Mouse (Mus musculus) adrenal gland, adult 18-20 months (tissue): Measurements from ENCODE around the gene Sstr1. TPM values are rescaled to one million over a fixed set of nuclear protein-coding genes. Genes with fewer than 3 reads are reported as not detected.

Source experiments
- DNase-seq, 2 experiments: peaks; one replicate each; pipeline ENCODE4 v3.0.0; 2021 to 2022; ENCODE audit warnings: low spot score in 2 of 2
- long read RNA-seq, 2 experiments: library from polyadenylated mRNA; stranded (forward); transcript quantifications; one replicate each; pipeline ENCODE4 v2.0.0; 2021
- total RNA-seq, 2 experiments: library from RNA; stranded (reverse); gene quantifications; 1 replicate in 1 of 2; 2 replicates in 1 of 2; pipeline ENCODE4 v1.2.3; 2021

Sstr1 gene
- under 1 TPM in 1 of 2 experiments, not detected in 1; 0.13 TPM for total RNA-seq
- long read RNA-seq, experiment 1 = 0 reads
- long read RNA-seq, experiment 2 = 0 reads

DNA sequence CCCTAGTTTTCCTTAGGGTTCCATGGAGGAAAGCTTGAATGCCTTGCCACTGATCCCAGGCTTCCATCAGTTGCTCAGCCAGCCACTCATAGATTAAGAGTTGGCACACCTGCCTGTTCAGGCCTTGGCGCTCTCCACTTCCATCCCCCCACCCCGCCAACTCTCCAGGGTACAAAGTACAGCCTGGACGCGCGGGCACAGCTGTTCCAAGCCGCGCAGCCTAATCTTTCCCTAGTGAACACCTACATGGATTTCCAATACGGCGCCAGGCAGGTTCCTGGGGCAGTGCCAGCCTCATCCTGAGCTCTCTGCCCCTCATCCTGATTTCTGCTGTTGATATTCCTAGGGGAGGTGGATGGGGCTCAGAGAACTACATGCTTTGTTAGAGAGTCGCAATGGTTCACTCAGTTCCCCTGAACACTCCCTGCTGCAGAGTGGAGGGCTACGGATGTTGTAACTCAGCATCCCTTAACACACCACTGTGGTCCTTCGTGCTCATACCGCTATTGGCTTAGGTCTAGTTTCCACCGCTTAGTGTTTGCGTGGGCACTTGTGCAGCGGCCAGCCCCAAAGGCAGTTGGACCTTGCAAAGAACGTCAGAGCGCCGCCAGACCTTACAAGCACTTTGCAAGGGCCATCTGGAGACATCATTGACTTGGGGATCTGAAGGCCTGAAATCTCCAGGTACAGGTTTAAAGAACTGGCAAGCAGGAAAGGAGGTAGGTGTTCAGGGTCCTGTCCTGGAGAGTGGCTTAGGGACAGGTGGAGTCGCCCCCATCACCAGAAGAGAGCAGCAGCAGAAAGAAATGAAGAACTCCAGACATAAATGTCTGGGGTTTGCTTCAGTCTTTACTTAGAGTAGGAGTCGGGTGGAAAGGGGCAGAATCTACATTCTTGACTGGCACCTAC is at the start of gene Sstr1:
Gene Sstr1 (plus strand): TSS at position 610 of the 909 bp plus-strand sequence.
- no peak for DNase-seq

DNA sequence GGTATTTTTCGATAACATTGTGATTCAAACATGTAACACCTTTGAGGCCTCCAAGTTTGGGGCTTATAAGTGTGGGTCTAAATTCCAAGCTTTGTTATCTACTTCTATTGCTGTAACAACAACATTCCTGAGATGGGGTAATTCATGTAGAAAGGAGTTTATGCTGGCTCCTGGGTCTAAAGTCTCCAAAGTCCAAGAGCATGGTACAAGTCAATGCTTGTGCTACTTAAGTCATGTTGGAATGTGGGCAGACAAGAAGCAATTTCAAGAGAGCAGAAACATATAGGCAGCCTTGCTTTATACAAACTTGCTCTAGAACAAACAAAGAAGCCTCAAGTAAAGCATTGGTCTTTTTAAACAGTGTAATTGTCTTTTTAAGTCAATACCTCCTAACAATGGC is 12.8 kb upstream of the Sstr1 start:
- no peak for DNase-seq

- no peak for DNase-seq
These were observed 10.4 kb upstream of the Sstr1 start for GRCm38 (mm10) chr12:58201190-58201589.

- DNase-seq = no peak
These were observed 3.6 kb upstream of the Sstr1 start for GRCm38 (mm10) chr12:58207956-58208355.

DNA sequence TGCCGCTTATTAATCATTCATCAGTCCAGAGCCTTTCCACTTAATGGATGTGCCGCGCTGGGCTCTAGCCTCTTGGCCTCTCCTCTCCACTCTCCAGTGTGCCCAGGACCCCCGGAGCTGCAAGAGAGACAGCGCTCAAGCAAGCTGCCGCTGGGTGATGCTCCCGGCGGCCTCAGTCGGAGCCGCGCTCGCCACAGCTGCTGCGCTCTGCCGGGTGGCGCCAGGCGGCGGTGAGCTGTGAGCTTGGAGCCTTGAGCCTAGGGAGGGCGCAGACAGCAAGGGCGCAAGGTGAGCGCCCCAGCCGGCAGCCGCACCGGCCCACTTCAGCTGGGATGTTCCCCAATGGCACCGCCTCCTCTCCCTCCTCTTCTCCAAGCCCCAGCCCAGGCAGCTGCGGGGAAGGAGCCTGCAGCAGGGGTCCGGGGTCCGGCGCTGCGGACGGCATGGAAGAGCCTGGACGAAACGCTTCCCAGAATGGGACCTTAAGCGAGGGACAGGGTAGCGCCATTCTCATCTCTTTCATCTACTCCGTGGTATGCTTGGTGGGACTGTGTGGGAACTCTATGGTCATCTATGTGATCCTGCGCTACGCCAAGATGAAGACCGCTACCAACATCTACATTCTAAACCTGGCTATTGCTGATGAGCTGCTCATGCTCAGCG is 820 bp downstream of the Sstr1 start:
- DNase-seq = no peak

DNA sequence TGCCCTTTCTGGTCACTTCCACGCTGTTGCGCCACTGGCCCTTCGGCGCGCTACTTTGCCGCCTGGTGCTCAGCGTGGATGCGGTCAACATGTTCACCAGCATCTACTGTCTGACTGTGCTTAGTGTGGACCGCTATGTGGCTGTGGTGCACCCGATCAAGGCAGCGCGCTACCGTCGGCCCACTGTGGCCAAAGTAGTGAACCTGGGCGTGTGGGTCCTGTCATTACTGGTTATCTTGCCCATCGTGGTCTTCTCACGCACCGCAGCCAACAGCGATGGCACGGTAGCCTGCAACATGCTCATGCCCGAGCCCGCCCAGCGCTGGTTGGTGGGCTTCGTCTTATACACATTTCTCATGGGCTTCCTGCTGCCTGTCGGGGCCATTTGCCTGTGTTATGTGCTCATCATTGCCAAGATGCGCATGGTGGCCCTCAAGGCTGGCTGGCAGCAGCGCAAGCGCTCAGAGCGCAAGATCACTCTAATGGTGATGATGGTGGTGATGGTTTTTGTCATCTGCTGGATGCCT is 1.4 kb downstream of the Sstr1 start:
- no peak for DNase-seq

GRCm38 (mm10) chr12:58213451-58214288 is 2.1 kb downstream of the Sstr1 start:
- DNase-seq = no peak

DNA sequence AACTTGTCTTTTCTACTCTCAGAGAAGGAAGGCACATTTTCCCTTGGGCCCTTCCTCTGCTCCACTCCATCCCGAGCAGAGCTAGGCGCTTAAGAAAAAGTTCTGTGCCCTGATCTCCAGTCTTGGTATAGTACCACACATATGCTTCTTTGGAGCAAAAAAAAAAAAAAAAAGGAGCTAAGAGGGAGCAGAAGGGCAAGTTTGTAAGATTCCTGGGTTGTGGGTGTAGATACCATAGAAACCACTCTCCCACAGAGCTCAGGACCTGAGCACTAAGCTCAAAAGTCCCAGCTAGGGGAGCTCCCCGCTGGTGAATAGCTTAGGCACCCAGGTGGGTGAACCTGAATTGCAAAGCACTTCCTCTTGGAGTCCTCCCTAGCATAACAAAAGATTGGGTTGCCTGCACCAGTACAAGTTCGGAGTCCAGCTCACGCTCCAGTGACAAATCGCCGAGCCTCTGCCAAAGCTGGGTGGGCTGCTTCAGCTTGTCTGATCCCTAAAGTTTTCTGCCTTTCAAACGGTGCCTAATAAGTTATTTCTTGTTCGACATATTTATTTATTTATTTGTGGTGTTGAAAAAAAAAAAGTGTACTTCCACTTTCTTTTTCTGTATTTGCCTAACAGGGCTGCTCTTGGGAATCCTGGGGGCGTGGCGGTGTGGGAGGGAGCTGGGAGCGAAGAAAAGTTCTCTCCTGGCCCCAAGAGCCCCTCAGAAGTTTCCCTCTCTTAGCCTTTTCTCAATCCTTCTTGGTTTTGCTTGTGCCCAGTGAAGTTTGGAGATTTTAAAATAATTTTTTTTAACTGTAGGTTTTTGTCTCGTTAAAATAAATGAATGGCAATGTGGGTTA is 2.9 kb downstream of the Sstr1 start:
- DNase-seq = no peak

GRCm38 (mm10) chr12:58216218-58216617 is 4.6 kb downstream of the Sstr1 start:
- DNase-seq = no peak

DNA sequence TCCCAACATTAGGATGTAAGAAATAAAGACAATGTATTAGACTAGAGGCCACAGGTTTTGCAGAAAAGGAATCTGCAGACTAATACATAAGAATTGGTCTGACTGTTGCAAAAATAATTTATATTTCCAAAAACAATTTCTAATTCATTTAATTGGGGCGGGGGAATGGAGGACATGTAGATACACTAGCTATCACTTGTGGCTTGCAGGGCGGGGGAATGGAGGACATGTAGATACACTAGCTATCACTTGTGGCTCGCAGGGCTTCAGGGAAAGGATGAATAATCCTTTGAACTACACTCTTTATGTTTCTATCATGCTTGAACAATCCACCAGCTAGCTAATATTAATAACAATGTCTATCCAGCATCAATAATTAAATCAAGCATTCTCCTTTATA is 7.5 kb downstream of the Sstr1 start:
- no peak for DNase-seq

DNA sequence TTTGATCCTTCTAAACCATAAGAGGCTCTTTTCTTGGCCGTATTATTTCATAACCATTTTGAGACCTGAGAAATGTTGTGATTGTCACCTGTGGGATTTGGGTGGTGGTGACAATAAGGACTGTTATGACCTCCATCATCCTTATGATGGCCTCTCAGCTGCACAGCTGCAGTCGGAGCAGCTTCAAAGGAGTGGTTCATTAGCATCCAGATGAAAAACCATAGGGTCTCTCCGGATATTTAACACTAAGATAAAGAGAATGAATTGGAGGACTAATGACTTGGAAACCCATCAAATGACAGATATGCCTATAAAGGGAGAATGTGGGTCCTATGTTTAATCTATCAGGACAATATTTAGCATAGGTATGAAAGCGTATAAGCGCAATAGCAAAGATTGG is 14.1 kb downstream of the Sstr1 start:
- no peak for DNase-seq

GRCm38 (mm10) chr12:58232489-58232888 is 20.9 kb downstream of the Sstr1 start:
- no peak for DNase-seq

DNA sequence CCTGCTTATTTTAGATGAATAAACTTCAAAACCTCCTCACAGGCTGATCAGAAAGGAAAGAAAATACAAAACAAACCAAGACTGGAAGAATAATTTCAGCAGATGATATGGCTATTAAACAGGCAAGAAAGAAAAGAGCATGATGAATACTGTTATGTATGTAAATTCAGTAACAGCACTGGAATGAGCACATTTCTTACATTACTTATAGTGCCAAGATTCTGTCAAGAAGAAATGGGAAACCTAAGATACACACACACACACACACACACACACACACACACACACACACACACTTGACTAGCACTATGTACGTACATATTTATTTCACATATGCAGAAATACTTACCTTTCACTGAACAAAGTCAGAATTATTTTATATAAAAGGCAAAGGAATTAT is 40.3 kb downstream of the Sstr1 start:
- no peak for DNase-seq

Other genes with a start within 250 kb of the Sstr1 start
- 1 to 10 TPM; 5.5 to 8.2 TPM for gene Clec14a, start 57.5 kb downstream of the Sstr1 start, total RNA-seq